Mouse (Mus musculus) thymus, adult 2 months (tissue): ENCODE measurements around the gene Pkp4. TPM values are rescaled to one million over a fixed set of nuclear protein-coding genes. Genes with fewer than 3 reads are reported as not detected.

Source experiments
- DNase-seq: peaks from one replicate; pipeline ENCODE4 v3.0.0; 2021
- H3K27ac ChIP-seq: fragments of 200-500 bp; 2 replicates; pipeline ENCODE4 v1.5.1; 2012; ENCODE audit warnings: low read length, control low read depth; ENCODE audit not compliant: control insufficient read depth, insufficient read depth
- H3K27me3 ChIP-seq: fragments of 200-500 bp; 2 replicates; pipeline ENCODE4 v1.6.1; 2012; ENCODE audit warnings: mild to moderate bottlenecking, low read length, moderate library complexity, mixed read lengths; ENCODE audit not compliant: control insufficient read depth, insufficient read depth
- H3K36me3 ChIP-seq: fragments of 200-500 bp; 2 replicates; pipeline ENCODE4 v1.6.1; 2012; ENCODE audit warnings: mild to moderate bottlenecking, low read length, moderate library complexity; ENCODE audit not compliant: control insufficient read depth, insufficient read depth
- H3K4me1 ChIP-seq: fragments of 200-500 bp; replicated peaks from 2 replicates; pipeline ENCODE4 v1.6.1; 2012; ENCODE audit warnings: low read length; ENCODE audit not compliant: control insufficient read depth, insufficient read depth
- H3K4me3 ChIP-seq: fragments of 200-500 bp; 2 replicates; pipeline ENCODE4 v1.5.1; 2012; ENCODE audit warnings: mild to moderate bottlenecking, low read length, control low read depth, moderate library complexity; ENCODE audit not compliant: control insufficient read depth, insufficient read depth
- CTCF ChIP-seq: fragments of 200-500 bp; IDR thresholded peaks from 2 replicates; pipeline ENCODE4 v1.5.1; 2012; ENCODE audit warnings: mild to moderate bottlenecking, control low read depth, low read length, moderate library complexity, borderline replicate concordance; ENCODE audit not compliant: control insufficient read depth, poor library complexity, insufficient read depth; ENCODE audit errors: extremely low read depth
- POLR2A ChIP-seq: fragments of 200-500 bp; IDR thresholded peaks from 2 replicates; pipeline ENCODE4 v1.6.1; 2012; ENCODE audit warnings: mild to moderate bottlenecking, low read length, control low read depth, moderate library complexity; ENCODE audit not compliant: control insufficient read depth, poor library complexity, insufficient read depth; ENCODE audit errors: extremely low read depth
- WGBS: fragments of 180-500 bp; shearing (Covaris S2); methylation state at CpG from one replicate; pipeline ENCODE4 v1.1.7; 2018; 5-methylcytosine and 5-hydroxymethylcytosine counted together
- polyA plus RNA-seq: library from polyadenylated mRNA; depleted of rRNA; stranded (reverse); fragments of >200 nt; gene quantifications from 2 replicates; pipeline ENCODE4 v1.2.3, GENCODE M21; 2012

Gene Pkp4
- polyA plus RNA-seq, 1 experiment = 40.8 TPM

DNA sequence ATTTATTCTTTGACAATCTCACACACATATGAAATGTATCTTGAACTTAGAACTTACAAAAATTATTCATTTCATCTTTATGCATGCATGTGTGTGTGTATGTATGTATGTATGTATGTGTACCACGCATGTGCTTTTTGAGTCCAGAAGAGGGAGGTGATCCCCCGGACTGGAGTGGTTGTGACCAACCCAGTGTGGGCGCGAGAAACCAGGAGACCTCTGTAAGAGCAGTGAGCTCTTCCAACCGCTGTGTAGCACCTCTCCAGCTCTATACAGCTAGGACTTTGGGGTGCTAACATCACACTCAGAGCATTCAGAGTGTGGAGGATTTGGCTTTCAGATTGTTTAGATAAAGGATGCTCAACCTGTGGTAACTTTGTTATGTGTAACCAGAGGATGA lies 9.9 kb downstream of the Pkp4 start:
- Histone ChIP-seq H3K27ac (no peak overlapping the region), H3K4me1 (peaks cover 4% of the 10 kb centered on the region; the same call in 1 of the 2 replicates), H3K27me3 (no peaks in the 10 kb centered on the region), H3K36me3 (no peaks in the 10 kb centered on the region), H3K4me3 (no peak overlapping the region)
- WGBS = 97% methylated on average over 5 of the region's 5 CpGs
- TF ChIP-seq CTCF = no peak
- TF ChIP-seq POLR2A = no peak
- no peak for DNase-seq

DNA sequence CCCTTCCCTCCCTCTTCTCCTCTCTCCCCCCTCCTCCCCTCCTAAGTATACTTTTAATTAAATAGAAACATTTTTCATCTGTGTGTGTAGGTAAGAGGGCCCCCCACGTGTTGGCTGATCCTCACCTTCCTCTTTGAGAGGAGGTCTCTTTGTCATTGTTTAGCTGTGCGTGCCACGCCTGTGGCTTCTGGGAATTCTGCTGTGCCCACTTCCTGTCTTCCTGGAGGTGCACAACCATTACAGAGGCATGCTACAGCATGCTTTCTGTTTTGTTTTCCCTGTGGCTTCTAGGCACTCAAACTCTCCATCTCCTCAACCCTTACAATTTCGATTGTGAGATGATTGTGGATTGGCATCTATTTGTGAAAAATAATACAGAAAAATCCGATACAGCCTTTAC lies 10.9 kb downstream of the Pkp4 start:
- DNase-seq = no peak
- WGBS = 35% methylated on average over 5 of the region's 5 CpGs
- H3K27ac ChIP-seq = no peak overlapping the region
- H3K4me1 ChIP-seq = peaks cover 4% of the 10 kb centered on the region; the same call in 1 of the 2 replicates
- TF ChIP-seq CTCF = no peak
- no peak for TF ChIP-seq POLR2A
- no peaks in the 10 kb centered on the region for H3K36me3 ChIP-seq
- H3K27me3 ChIP-seq = no peaks in the 10 kb centered on the region
- no peak overlapping the region for H3K4me3 ChIP-seq

DNA sequence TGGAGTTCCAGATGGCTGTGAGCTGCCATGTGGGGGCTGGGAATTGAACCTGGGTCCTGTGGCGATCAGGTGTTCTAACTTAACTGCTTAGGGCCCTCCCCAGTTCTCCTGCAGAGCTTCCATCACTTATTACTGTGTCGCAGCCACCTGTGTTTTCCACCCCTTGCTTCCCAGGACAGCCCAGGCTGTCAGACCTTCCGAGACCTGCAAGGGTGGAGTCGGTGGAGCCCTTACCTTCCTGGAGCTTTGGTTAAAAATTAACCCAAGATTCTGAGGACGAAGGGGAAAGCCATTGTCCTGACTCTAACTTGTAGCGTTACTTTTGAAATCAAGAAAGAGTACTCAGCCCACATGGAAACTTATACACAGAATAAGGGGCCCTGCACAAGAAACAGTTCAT lies 15.3 kb downstream of the Pkp4 start:
- TF ChIP-seq CTCF = no peak
- no peak for TF ChIP-seq POLR2A
- Histone ChIP-seq H3K4me3 (no peak overlapping the region), H3K4me1 (0 out of 2 replicates have a peak, but pooled peaks cover 4% of the 10 kb centered on the region), H3K27ac (no peak overlapping the region), H3K27me3 (no peaks in the 10 kb centered on the region), H3K36me3 (no peaks in the 10 kb centered on the region)
- no peak for DNase-seq
- WGBS = 98% methylated on average over 6 of the region's 6 CpGs

DNA sequence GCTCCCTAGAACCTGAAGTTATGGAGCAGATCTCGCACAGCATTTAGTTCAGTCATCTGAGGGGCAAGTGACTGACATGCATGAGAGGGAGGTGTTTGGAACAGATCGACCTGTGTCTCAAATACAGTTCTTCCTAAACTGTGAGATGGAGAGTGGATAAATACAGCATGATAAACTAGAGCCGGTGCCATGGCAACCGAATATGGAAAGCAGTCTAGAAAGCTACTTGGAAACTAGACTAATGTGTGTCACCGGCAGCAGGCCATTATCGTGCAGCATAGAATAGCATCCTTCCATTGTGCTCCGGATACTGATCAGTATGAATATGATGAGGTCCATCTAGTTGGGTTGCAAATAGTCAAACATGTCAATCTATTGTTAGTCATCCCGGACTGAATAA lies 17.5 kb downstream of the Pkp4 start:
- Histone ChIP-seq H3K36me3 (no peaks in the 10 kb centered on the region), H3K27ac (no peak overlapping the region), H3K27me3 (no peaks in the 10 kb centered on the region), H3K4me3 (no peak overlapping the region), H3K4me1 (no peaks in the 10 kb centered on the region)
- no peak for TF ChIP-seq CTCF
- TF ChIP-seq POLR2A = no peak
- 97% methylated on average over 8 of the region's 8 CpGs for WGBS
- no peak for DNase-seq

DNA sequence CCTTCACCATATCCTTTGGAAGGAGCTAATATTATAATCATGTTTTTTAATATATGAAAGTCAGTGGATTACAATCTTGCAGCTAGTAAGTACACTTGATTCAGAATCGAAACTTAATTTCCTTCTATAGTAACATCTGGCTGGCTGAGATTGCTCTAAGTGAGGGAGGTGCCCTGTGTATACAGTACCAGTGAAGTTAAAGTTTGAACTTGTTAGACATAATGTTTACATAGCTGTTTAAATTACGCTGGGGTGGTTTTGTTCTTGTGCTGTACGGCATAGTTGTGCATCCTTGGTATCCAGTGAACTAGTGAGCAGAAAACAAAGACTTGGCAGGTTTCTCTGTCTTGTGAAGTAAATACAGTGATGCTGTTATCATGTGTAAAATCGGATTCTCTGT lies 18.3 kb downstream of the Pkp4 start:
- Histone ChIP-seq H3K4me1 (no peaks in the 10 kb centered on the region), H3K36me3 (no peaks in the 10 kb centered on the region), H3K4me3 (no peak overlapping the region), H3K27ac (no peak overlapping the region), H3K27me3 (no peaks in the 10 kb centered on the region)
- WGBS = 92% methylated on average over 4 of the region's 4 CpGs
- no peak for TF ChIP-seq CTCF
- TF ChIP-seq POLR2A = no peak
- no peak for DNase-seq

DNA sequence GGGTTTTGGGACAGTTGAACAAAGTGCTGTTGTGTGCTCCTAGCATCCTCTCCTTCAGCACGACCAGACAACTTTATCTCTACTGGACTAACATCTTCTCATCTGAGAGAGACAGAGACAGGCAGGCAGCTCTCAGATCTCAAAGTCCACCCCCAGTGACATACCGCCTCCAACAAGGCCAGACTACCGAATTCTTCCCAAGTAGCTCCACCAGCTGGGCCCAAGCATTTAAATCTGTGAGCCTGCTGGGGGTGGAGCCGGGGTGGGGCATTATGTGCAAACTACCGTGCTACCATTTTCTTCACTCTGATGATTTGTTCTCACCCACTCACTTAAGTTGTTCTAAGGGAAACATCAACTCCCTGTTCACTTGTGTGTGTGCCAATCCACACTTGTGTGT lies 18.8 kb downstream of the Pkp4 start:
- no peak for DNase-seq
- no peak for TF ChIP-seq CTCF
- TF ChIP-seq POLR2A = no peak
- no peaks in the 10 kb centered on the region for H3K4me1 ChIP-seq
- 91% methylated on average over 5 of the region's 5 CpGs for WGBS
- no peaks in the 10 kb centered on the region for H3K27me3 ChIP-seq
- H3K27ac ChIP-seq = no peak overlapping the region
- no peaks in the 10 kb centered on the region for H3K36me3 ChIP-seq
- H3K4me3 ChIP-seq = no peak overlapping the region

DNA sequence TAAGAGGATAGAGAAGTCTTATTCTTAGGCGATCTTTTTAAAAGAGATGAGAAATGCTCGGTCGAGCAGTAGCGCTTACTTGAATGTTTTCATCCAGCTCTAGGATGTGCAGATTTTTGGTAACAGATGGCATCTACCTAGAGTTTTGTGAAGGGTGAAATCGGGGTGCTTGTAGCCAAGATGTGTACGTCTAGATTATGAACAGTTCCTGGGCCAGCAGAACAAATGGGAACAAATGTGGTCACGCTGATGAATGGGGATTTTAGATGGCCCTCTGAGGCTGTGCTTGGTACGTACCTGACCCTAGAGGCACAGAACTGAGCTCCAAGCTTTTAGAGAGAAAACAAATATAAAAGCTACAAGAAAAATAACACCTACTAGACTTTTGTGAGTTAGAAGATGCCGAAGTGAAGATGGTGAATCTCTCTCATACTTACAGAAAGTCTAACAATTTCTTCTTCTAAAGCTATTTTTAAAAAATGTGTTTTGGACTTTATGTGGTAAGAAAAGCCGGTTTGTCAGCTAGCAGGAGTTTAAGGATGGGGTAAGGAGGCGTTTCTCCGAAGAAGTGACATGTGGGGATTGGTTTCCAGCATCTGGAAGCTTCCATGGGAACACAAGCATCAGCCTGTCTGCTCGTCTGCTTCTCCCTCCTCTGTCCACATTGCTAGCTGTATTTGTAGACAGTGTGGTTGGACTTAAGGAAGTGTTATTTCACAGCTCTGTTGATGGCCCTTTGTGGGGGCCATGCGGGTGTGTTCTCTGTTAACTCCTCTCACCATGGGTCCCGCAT lies 20.9 kb downstream of the Pkp4 start:
- H3K4me3 ChIP-seq = no peak overlapping the region
- 94% methylated on average over 15 of the region's 15 CpGs for WGBS
- no peaks in the 10 kb centered on the region for H3K4me1 ChIP-seq
- no peak for TF ChIP-seq POLR2A
- no peak for TF ChIP-seq CTCF
- no peaks in the 10 kb centered on the region for H3K36me3 ChIP-seq
- no peaks in the 10 kb centered on the region for H3K27me3 ChIP-seq
- no peak for DNase-seq
- H3K27ac ChIP-seq = no peak overlapping the region
